Mouse (Mus musculus) liver, adult 2 months (tissue): Measurements from ENCODE around the gene Dalrd3.

Experiments used
- CTCF ChIP-seq: fragments of 200-500 bp; IDR thresholded peaks from 2 replicates; pipeline ENCODE4 v1.5.1; 2011; ENCODE audit warnings: low read depth, low read length, control low read depth
- POLR2A ChIP-seq: fragments of 200-500 bp; IDR thresholded peaks from 2 replicates; pipeline ENCODE4 v1.6.1; 2011; ENCODE audit warnings: low read length, control low read depth; ENCODE audit not compliant: insufficient read depth; ENCODE audit errors: extremely low read depth

DNA sequence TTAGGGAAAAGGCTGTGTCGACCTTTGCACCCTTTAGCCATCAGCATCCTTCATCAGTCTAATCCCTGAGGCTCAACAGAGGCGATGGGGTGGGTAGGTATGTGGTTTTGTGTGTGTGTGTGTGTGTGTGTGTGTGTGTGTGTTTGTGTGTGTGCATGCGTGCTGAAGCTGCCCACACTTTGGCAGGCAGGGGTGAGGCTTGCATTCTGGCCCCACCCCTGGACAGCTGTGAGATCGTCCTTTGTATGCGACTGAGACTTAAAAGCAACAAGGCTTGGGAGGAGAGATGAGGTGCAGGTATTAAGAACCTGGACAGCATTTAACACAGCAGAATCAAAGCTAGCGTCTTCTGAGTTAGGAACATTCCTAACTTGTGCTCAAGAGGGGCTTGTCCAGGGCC, 7.3 kb downstream of the Dalrd3 start:
- no peak for TF ChIP-seq CTCF
- no peak for TF ChIP-seq POLR2A
